Mouse (Mus musculus): ENCODE measurements around the gene Htr1d. TPM values are rescaled to one million over a fixed set of nuclear protein-coding genes. Genes with fewer than 3 reads are reported as not detected.

Gene Htr1d
- polyA plus RNA-seq, 1 experiment from 2014 or later, result 0.37 TPM

DNA sequence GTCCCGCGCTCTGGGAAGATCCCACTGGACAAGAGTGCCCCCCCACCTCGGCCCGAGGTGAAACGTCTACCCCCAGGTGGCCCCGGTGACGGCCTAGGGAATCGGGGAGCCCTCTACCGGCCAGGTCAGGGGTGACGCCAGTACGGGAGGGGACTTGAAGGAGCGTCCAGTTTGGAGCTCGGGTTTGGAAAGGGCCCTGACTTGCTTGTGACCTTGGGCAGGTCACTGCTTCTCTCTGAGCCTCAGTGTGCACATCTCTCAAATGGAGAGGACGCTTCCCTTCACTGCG lies 1.6 kb downstream of the Htr1d start:
- Histone ChIP-seq H3K9me3 (replicated peaks) (no peaks in the 10 kb centered on the region), H3K9ac (peak overlapping the region; percentile 68; the same call in 1 of the 2 replicates), H3K27me3 (peaks cover 54% of the 10 kb centered on the region), H3K36me3 (ENCODE audit: poor library complexity, severe bottlenecking) (no peaks in the 10 kb centered on the region), H3K4me3 (peak overlapping the region; percentile 45), H3K4me2 (peak overlapping the region; percentile 79), H3K4me1 (peaks cover 12% of the 10 kb centered on the region), H3K27ac (no peak overlapping the region)
- no peak for ATAC-seq
- 3% methylated on average over 15 of the region's 15 CpGs for WGBS

DNA sequence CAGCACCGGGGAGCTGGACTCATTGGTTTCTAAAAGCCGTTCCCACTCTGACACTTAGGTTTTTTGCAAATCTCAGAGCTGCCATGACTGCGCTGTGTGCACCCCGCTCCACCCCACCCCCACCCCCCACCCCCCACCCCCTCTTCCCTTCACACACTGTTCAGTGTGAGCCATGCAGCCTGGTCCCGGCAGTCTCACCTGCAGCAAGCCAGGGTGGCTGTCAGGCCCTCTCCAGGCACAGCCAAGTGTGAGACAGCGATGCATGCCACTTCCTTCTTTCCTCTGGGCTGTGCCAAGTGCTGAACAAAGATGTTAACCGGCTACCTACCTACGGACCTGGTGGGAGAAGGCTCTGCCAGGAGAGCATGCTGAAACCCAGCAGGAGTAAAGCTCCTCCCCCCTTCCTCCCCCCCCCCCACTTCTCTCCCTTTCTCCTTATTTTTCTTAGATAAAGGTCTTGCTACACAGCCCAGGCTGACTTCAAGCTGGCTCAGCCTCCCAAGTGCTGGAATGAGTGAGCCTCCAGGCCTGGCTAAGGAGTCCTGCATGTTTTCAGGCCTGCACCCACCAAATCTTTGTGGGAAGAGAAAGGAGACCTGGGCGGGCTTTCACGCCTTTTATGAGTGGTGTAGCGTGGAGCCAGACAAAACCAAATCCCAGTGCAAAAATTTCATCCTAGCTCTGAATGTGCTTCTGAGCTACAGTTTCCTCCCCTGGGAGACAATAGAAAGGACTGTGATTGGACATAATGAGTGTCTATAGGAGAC lies 7.5 kb downstream of the Htr1d start:
- no peak overlapping the region for H3K27ac ChIP-seq
- H3K9ac ChIP-seq, result no peak overlapping the region; the same call in 1 of the 2 replicates
- no peaks in the 10 kb centered on the region for H3K9me3 ChIP-seq (replicated peaks)
- H3K4me3 ChIP-seq, result no peak overlapping the region
- ATAC-seq, result peak; percentile 45; the same call in 1 of the 2 replicates
- H3K4me2 ChIP-seq, result no peak overlapping the region
- H3K27me3 ChIP-seq, result peaks cover 6% of the 10 kb centered on the region; the same call in 1 of the 2 replicates
- 30% methylated on average over 10 of the region's 11 CpGs for whole genome bisulfite sequencing
- H3K4me1 ChIP-seq, result peaks cover 14% of the 10 kb centered on the region
- no peaks in the 10 kb centered on the region for H3K36me3 ChIP-seq (ENCODE audit: poor library complexity, severe bottlenecking)

DNA sequence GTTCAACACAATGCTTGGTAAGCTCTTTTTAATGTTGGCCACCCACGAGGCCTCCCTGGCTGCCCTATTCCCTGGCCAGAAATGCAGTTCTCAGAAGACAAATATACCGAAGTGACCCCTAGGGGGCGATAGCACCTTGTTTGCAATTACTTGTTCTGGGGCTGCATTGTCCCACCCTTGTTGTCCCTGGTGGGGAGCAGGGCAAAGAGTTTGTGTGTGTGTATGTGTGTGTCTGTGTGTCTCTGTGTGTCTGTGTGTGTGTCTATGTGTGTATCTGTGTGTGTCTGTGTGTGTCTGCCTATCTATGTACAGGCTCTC lies 8.0 kb downstream of the Htr1d start:
- H3K9ac ChIP-seq, result no peak overlapping the region
- H3K4me3 ChIP-seq, result no peak overlapping the region
- WGBS, result 2% methylated on average over 3 of the region's 3 CpGs
- H3K4me1 ChIP-seq, result peaks cover 14% of the 10 kb centered on the region
- no peaks in the 10 kb centered on the region for H3K36me3 ChIP-seq (ENCODE audit: poor library complexity, severe bottlenecking)
- no peak overlapping the region for H3K4me2 ChIP-seq
- H3K27ac ChIP-seq, result no peak overlapping the region
- ATAC-seq, result 0 out of 2 replicates have a peak, but pooled peaks have one; percentile 16
- H3K27me3 ChIP-seq, result 0 out of 2 replicates have a peak, but pooled peaks cover under 1% of the 10 kb centered on the region
- H3K9me3 ChIP-seq (replicated peaks), result no peaks in the 10 kb centered on the region

DNA sequence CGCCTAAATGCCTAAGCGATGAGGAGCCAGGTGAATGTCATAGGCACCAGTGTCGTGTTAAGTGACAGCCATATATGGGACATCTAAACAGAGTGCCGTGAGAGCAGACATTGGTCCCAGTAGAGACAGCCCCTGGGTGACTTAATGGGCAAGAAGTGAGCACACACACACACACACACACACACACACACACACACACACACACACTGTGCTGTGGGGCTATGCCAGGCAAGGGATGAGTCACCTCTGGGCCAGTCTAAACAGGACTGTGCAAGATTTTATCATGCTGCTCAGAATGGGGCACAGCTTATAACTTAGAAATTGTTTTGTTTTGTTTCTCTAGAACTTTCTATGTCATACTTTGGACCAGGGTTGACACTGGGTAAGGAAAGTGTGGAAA lies 10.7 kb downstream of the Htr1d start:
- no peak overlapping the region for H3K9ac ChIP-seq
- no peak for ATAC-seq
- H3K36me3 ChIP-seq (ENCODE audit: poor library complexity, severe bottlenecking), result no peaks in the 10 kb centered on the region
- H3K9me3 ChIP-seq (replicated peaks), result no peaks in the 10 kb centered on the region
- no peak overlapping the region for H3K27ac ChIP-seq
- H3K4me2 ChIP-seq, result no peak overlapping the region
- no peak overlapping the region for H3K4me3 ChIP-seq
- H3K27me3 ChIP-seq, result no peaks in the 10 kb centered on the region
- WGBS, result 89% methylated on average over 4 of the region's 4 CpGs
- peaks cover 14% of the 10 kb centered on the region for H3K4me1 ChIP-seq

DNA sequence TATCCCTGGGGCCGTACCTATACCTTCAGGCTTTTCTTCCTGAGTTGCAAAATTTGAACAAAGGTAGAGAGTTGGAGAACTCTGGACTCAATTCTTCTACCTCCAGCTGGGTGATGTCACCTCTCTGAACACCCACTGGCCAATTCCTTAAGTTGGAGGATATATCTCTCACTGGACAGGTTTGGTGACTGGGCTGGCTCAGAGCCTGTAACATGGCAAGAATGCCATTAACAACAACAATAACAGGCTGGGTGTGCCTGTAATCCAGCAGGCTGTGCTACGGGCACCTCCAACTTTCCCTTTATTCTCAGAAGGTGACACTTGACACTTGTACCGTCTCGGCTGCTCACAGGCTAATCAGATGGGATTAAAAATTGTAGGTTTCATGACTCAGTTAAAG lies 15.8 kb downstream of the Htr1d start:
- no peak overlapping the region for H3K9ac ChIP-seq
- no peaks in the 10 kb centered on the region for H3K9me3 ChIP-seq (replicated peaks)
- no peak for ATAC-seq
- WGBS, result 55% methylated on average over 4 of the region's 4 CpGs
- no peaks in the 10 kb centered on the region for H3K27me3 ChIP-seq
- H3K27ac ChIP-seq, result no peak overlapping the region
- no peaks in the 10 kb centered on the region for H3K4me1 ChIP-seq
- H3K4me2 ChIP-seq, result no peak overlapping the region
- no peak overlapping the region for H3K4me3 ChIP-seq
- no peaks in the 10 kb centered on the region for H3K36me3 ChIP-seq (ENCODE audit: poor library complexity, severe bottlenecking)

DNA sequence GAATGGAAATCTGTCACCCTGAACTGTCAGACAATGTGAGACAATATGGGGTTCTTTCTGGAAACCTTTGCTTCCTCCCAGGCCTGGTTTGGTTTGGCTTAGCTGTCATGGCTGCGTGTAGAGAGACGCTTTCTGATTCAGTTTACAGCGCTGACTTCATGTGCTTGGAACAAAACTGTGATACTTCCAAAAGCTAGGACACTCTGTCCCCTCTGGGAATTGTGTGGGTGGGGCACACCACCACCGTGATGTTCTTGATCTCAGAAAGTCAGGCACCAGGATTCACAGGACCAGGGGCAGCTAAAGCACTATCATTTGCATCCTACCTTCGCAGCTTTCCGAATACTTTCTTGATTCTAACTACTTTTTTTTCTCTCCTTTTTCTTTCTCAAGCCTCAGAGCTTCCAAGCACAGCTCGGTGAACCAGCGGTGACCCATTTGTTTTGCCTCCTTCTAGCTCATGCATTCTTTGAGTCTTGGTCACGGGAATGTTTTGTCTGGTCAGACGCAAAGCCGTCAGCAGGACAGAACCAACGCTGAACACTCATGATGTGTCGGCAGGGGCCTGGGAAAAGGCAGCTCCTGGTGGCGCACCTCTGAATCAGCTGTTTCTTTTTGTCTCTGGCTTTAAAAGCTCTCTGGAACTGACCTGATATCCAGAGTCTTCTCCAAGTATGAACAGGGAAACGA lies 18.2 kb downstream of the Htr1d start:
- no peak overlapping the region for H3K4me3 ChIP-seq
- no peaks in the 10 kb centered on the region for H3K9me3 ChIP-seq (replicated peaks)
- no peaks in the 10 kb centered on the region for H3K36me3 ChIP-seq (ENCODE audit: poor library complexity, severe bottlenecking)
- WGBS, result 70% methylated on average over 15 of the region's 15 CpGs
- H3K9ac ChIP-seq, result no peak overlapping the region
- H3K27ac ChIP-seq, result no peak overlapping the region
- H3K27me3 ChIP-seq, result no peaks in the 10 kb centered on the region
- no peak overlapping the region for H3K4me2 ChIP-seq
- no peaks in the 10 kb centered on the region for H3K4me1 ChIP-seq
- ATAC-seq, result no peak

DNA sequence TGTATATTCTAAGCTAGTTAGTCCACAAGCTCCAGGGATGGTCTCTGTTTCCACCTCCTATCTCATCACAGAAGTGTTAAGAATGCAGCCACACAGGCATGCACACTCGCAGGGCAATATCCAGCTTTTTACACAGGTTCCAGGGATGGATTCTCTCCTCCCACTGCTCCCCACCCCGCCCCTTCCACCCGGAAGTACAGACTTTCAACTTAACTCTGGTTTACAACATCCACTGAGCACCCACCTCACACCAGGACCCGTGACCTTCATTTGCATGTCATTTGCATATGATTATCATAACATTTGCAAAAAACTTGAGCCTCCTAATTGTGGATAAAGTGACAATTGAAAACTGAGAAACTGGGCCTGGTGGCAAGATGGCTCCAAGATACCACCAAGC lies 21.2 kb downstream of the Htr1d start:
- H3K4me1 ChIP-seq, result no peaks in the 10 kb centered on the region
- no peak overlapping the region for H3K4me3 ChIP-seq
- no peaks in the 10 kb centered on the region for H3K36me3 ChIP-seq (ENCODE audit: poor library complexity, severe bottlenecking)
- H3K9ac ChIP-seq, result no peak overlapping the region
- H3K9me3 ChIP-seq (replicated peaks), result no peaks in the 10 kb centered on the region
- WGBS, result 73% methylated on average over 4 of the region's 4 CpGs
- ATAC-seq, result no peak
- H3K27me3 ChIP-seq, result no peaks in the 10 kb centered on the region
- H3K27ac ChIP-seq, result no peak overlapping the region
- no peak overlapping the region for H3K4me2 ChIP-seq

DNA sequence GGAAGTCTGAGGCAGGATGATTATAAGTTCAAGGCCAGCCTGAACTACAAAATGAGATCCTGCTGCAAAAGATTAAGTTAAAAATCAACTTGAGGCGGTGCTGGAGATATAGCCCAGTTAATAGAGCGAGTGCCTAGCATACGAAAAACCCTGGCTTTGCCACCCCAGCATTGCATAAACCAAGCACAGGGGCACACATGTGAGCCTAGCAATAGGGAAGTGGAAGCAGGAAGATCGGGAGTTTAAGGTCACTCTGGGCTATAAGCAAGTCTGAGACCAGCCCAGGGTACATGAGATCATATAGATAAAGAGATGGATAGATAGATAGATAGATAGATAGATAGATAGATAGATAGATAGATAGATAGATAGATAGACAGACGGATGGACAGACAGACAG lies 26.5 kb downstream of the Htr1d start:
- no peak for ATAC-seq

DNA sequence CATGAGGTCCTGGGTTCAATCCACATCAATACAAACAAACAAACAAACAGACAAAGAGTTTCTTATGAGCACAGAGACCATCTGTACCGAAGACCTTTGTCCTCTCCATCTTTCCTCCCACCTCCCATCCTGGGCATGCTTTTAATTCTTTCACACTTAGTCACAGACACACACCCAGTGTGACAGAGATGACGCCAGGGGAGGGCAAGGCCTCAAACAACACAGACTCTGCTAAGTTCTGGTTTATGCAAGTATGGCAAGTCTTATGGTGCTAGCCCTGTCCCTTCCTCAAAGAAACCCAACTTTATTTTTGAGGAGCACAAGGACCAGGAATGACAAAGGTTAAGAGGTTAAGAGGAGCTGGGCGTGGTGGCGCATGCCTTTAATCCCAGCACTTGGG lies 26.9 kb downstream of the Htr1d start:
- no peak for ATAC-seq

More for the DNA sequence above, 26.5 kb downstream of the Htr1d start:
- Histone ChIP-seq H3K36me3 (ENCODE audit: poor library complexity, severe bottlenecking) (no peaks in the 10 kb centered on the region), H3K4me2 (no peak overlapping the region), H3K9ac (no peak overlapping the region), H3K27me3 (no peaks in the 10 kb centered on the region), H3K27ac (no peak overlapping the region), H3K4me1 (0 out of 2 replicates have a peak, but pooled peaks cover under 1% of the 10 kb centered on the region), H3K9me3 (replicated peaks) (no peaks in the 10 kb centered on the region), H3K4me3 (no peak overlapping the region)
- 87% methylated on average over 5 of the region's 5 CpGs for whole genome bisulfite sequencing

DNA sequence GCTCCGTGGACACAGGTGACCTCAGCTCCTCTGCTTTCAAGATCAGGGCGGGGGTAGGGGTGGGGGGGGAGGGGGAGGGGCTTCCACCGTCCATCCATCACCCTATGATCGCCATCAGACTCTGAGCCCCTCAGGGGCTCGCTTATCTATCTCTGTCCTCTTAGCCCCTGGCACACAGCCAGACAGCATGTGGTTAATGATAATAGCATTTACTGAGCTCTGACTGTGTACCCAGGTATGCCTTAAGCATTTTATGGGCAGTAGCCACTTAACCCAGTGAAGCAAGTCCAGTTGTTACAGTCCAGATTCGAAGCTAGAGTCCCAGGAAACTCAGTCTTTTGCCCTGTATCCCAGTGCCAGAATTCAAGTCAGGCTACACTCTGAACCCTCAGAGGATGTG lies 28.2 kb downstream of the Htr1d start:
- Histone ChIP-seq H3K9ac (no peak overlapping the region), H3K9me3 (replicated peaks) (no peaks in the 10 kb centered on the region), H3K4me1 (0 out of 2 replicates have a peak, but pooled peaks cover 4% of the 10 kb centered on the region), H3K4me2 (no peak overlapping the region), H3K27ac (no peak overlapping the region), H3K4me3 (no peak overlapping the region), H3K36me3 (ENCODE audit: poor library complexity, severe bottlenecking) (no peaks in the 10 kb centered on the region), H3K27me3 (no peaks in the 10 kb centered on the region)
- 35% methylated on average over 6 of the region's 6 CpGs for WGBS
- ATAC-seq, result no peak

More for the DNA sequence above, 26.9 kb downstream of the Htr1d start:
- Histone ChIP-seq H3K27me3 (no peaks in the 10 kb centered on the region), H3K4me2 (no peak overlapping the region), H3K4me3 (no peak overlapping the region), H3K9me3 (replicated peaks) (no peaks in the 10 kb centered on the region), H3K36me3 (ENCODE audit: poor library complexity, severe bottlenecking) (no peaks in the 10 kb centered on the region), H3K27ac (no peak overlapping the region), H3K9ac (no peak overlapping the region), H3K4me1 (0 out of 2 replicates have a peak, but pooled peaks cover 4% of the 10 kb centered on the region)
- 87% methylated on average over 4 of the region's 4 CpGs for WGBS

DNA sequence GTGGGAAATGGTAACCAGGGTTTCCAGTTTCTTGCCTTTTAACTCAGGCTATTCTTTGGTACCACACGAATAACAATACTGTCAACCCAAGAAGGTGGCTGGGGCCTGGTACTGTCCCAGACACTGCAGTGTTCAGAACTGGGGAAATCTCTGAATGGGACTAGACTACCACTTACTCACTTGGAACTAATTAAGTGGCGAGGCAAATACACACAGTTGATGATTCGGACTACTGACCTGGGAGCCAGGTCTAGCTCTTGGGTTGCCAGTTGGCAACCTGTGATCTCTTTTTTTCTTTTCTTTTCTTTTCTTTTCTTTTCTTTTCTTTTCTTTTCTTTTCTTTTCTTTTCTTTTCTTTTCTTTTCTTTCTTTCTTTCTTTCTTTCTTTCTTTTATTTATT lies 29.0 kb downstream of the Htr1d start:
- no peak overlapping the region for H3K4me3 ChIP-seq
- no peak for ATAC-seq

DNA sequence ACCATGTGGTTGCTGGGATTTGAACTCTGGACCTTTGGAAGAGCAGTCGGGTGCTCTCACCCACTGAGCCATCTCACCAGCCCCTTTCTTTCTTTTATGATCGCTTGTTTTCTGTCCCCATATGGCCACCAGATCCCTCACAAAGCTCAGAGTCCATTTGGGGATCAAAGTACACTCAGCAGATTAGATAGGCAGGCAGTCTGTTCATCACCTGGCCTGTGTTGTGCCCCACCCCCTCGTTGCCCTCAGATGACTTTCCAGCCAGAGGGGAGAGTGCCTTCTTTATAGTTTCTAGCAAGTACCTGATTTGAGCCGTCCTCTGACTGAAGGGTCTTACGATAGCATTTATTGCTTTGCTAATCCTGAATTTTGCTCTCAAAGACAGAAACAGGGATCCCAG lies 29.5 kb downstream of the Htr1d start:
- Histone ChIP-seq H3K9me3 (replicated peaks) (no peaks in the 10 kb centered on the region), H3K4me1 (0 out of 2 replicates have a peak, but pooled peaks cover 4% of the 10 kb centered on the region), H3K36me3 (ENCODE audit: poor library complexity, severe bottlenecking) (no peaks in the 10 kb centered on the region), H3K4me3 (no peak overlapping the region), H3K4me2 (no peak overlapping the region), H3K27me3 (no peaks in the 10 kb centered on the region), H3K27ac (no peak overlapping the region), H3K9ac (no peak overlapping the region)
- no peak for ATAC-seq
- WGBS, result 72% methylated on average over 5 of the region's 5 CpGs

More for the DNA sequence above, 29.0 kb downstream of the Htr1d start:
- WGBS, result 78% methylated on average over 3 of the region's 3 CpGs
- Histone ChIP-seq H3K4me2 (no peak overlapping the region), H3K27me3 (no peaks in the 10 kb centered on the region), H3K9ac (no peak overlapping the region), H3K9me3 (replicated peaks) (no peaks in the 10 kb centered on the region), H3K4me1 (0 out of 2 replicates have a peak, but pooled peaks cover 4% of the 10 kb centered on the region), H3K36me3 (ENCODE audit: poor library complexity, severe bottlenecking) (no peaks in the 10 kb centered on the region), H3K27ac (no peak overlapping the region)

All from forebrain, embryonic 13.5 days (tissue).